8 mouse cellular contexts compared by ENCODE assay signal in genomic region chr13:67552505-67553346, GRCm38 (mm10). TPM values are rescaled to one million over a fixed set of nuclear protein-coding genes. Genes with fewer than 3 reads are reported as not detected.
DNase-seq lines count a peak whose midpoint lies in the region; ATAC-seq and TF ChIP-seq lines count a peak whose summit lies in the region.

No protein-coding gene starts in this region.

- peaks cover 41% of the 10 kb centered on the region for H3K79me2 ChIP-seq in CH12.LX (replicated peaks; ENCODE audit: control insufficient read depth, extremely low read depth, insufficient read depth, poor library complexity, severe bottlenecking)

- H3K27ac ChIP-seq in CH12.LX (ENCODE audit: insufficient read depth, low read depth): peak overlapping the region; percentile 68
- H3K27ac ChIP-seq in forebrain, embryonic 11.5 days (ENCODE audit: low read depth, low read length): peak overlapping the region; percentile 54; the same call in 1 of the 2 replicates
- peak overlapping the region; percentile 89 for H3K27ac ChIP-seq in heart, embryonic 16.5 days (ENCODE audit: low read length)
- peak overlapping the region; percentile 75 for H3K27ac ChIP-seq in liver, embryonic 15.5 days (replicated peaks)
- H3K27ac ChIP-seq in neural tube, embryonic 12.5 days: peak overlapping the region; percentile 65

- H3K9ac ChIP-seq in CH12.LX (ENCODE audit: insufficient read depth, low read depth): peak overlapping the region; percentile 66
- H3K9ac ChIP-seq in forebrain, embryonic 11.5 days (ENCODE audit: low read length): peak overlapping the region; percentile 87
- H3K9ac ChIP-seq in heart, embryonic 16.5 days (ENCODE audit: low read length): peak overlapping the region; percentile 88
- H3K9ac ChIP-seq in liver, embryonic 15.5 days: peak overlapping the region; percentile 67
- H3K9ac ChIP-seq in neural tube, embryonic 12.5 days: peak overlapping the region; percentile 79

- H3K9me3 ChIP-seq in CH12.LX (replicated peaks; ENCODE audit: low read length): no peaks in the 10 kb centered on the region
- H3K9me3 ChIP-seq in forebrain, embryonic 11.5 days (ENCODE audit: control insufficient read depth, low read length): no peaks in the 10 kb centered on the region
- H3K9me3 ChIP-seq in heart, embryonic 16.5 days (replicated peaks; ENCODE audit: control insufficient read depth, low read length): no peaks in the 10 kb centered on the region
- no peaks in the 10 kb centered on the region for H3K9me3 ChIP-seq in liver, embryonic 15.5 days (replicated peaks)
- no peaks in the 10 kb centered on the region for H3K9me3 ChIP-seq in neural tube, embryonic 12.5 days

- no peaks in the 10 kb centered on the region for H3K27me3 ChIP-seq in CH12.LX (replicated peaks)
- no peaks in the 10 kb centered on the region for H3K27me3 ChIP-seq in forebrain, embryonic 11.5 days (ENCODE audit: control insufficient read depth, insufficient read depth, low read length)
- H3K27me3 ChIP-seq in heart, embryonic 16.5 days (ENCODE audit: control insufficient read depth, insufficient read depth, low read length): no peaks in the 10 kb centered on the region
- no peaks in the 10 kb centered on the region for H3K27me3 ChIP-seq in liver, embryonic 15.5 days
- H3K27me3 ChIP-seq in neural tube, embryonic 12.5 days (replicated peaks): no peaks in the 10 kb centered on the region

- peak; percentile 98 for ATAC-seq in forebrain, embryonic 11.5 days (replicated peaks; ENCODE audit: low FRiP score)
- peak; percentile 96 for ATAC-seq in heart, embryonic 16.5 days (replicated peaks; ENCODE audit: extremely low read depth, insufficient read depth, low FRiP score)
- peak; percentile 97 for ATAC-seq in liver, embryonic 15.5 days (ENCODE audit: insufficient read depth)
- peak; percentile 98 for ATAC-seq in neural tube, embryonic 12.5 days (ENCODE audit: low FRiP score, low read depth)

- H3K36me3 ChIP-seq in CH12.LX (replicated peaks in 1 of 2; ENCODE audit: control insufficient read depth in 1 of 2, insufficient read depth in 1 of 2, low read length in 1 of 2): no peaks in the 10 kb centered on the region
- no peaks in the 10 kb centered on the region for H3K36me3 ChIP-seq in forebrain, embryonic 11.5 days (ENCODE audit: control insufficient read depth, insufficient read depth, low read length)
- H3K36me3 ChIP-seq in heart, embryonic 16.5 days (ENCODE audit: control insufficient read depth, insufficient read depth): no peaks in the 10 kb centered on the region
- no peaks in the 10 kb centered on the region for H3K36me3 ChIP-seq in liver, embryonic 15.5 days (replicated peaks)
- H3K36me3 ChIP-seq in neural tube, embryonic 12.5 days: no peaks in the 10 kb centered on the region

- peak overlapping the region; percentile 85 for H3K4me2 ChIP-seq in CH12.LX (ENCODE audit: insufficient read depth, low read depth, poor library complexity, severe bottlenecking)
- H3K4me2 ChIP-seq in forebrain, embryonic 11.5 days (ENCODE audit: low read depth, low read length, severe bottlenecking): peak overlapping the region; percentile 57
- peak overlapping the region; percentile 71 for H3K4me2 ChIP-seq in heart, embryonic 16.5 days (ENCODE audit: low read depth, low read length)
- peak overlapping the region; percentile 69 for H3K4me2 ChIP-seq in liver, embryonic 15.5 days
- peak overlapping the region; percentile 65 for H3K4me2 ChIP-seq in neural tube, embryonic 12.5 days (replicated peaks)

- DNase-seq in CH12.LX (ENCODE audit: extremely low read depth): peak; percentile 93
- peak; percentile 84 for DNase-seq in c-Kit-positive CD71-positive TER-119-negative erythroid progenitor cells, embryonic 14.5 days (ENCODE audit: low read depth)
- peak; percentile 86 for DNase-seq in forebrain, embryonic 11.5 days (ENCODE audit: low spot score)
- peak; percentile 92 to 94 for DNase-seq in kidney, postnatal 36 days
- DNase-seq in telencephalon, adult 2 months (ENCODE audit: low read depth, low spot score): peak; percentile 94

- TF ChIP-seq RAD21 in CH12.LX (IDR thresholded peaks at IDR 0.05; ENCODE audit: low read depth, low read length): no peak

- no peak for TF ChIP-seq CTCF in CH12.LX (conservative IDR thresholded peaks at IDR 0.05 in 1 of 2, IDR thresholded peaks at IDR 0.05 in 1 of 2; ENCODE audit: low read depth in 2 of 2, low read length in 2 of 2)

- H3K4me1 ChIP-seq in CH12.LX (ENCODE audit: control insufficient read depth in 1 of 2, insufficient read depth in 2 of 2): peaks cover 2 to 38% of the 10 kb centered on the region in 2 experiments; a peak in 3 of 4 replicates
- no peaks in the 10 kb centered on the region; the same call in 1 of the 2 replicates for H3K4me1 ChIP-seq in forebrain, embryonic 11.5 days (replicated peaks; ENCODE audit: control insufficient read depth, insufficient read depth, low read length)
- peaks cover 11% of the 10 kb centered on the region for H3K4me1 ChIP-seq in heart, embryonic 16.5 days (ENCODE audit: control insufficient read depth, insufficient read depth, low read length)
- H3K4me1 ChIP-seq in liver, embryonic 15.5 days (replicated peaks): peaks cover 24% of the 10 kb centered on the region
- peaks cover 9% of the 10 kb centered on the region for H3K4me1 ChIP-seq in neural tube, embryonic 12.5 days

- WGBS in forebrain, embryonic 11.5 days: 1% methylated on average over 44 of the region's 44 CpGs
- under 1% methylated on average over 44 of the region's 44 CpGs for WGBS in heart, embryonic 16.5 days
- 1% methylated on average over 44 of the region's 44 CpGs for WGBS in liver, embryonic 15.5 days (ENCODE audit: insufficient replicate concordance)
- under 1% methylated on average over 44 of the region's 44 CpGs for WGBS in neural tube, embryonic 12.5 days

- no peak for TF ChIP-seq EP300 in CH12.LX (IDR thresholded peaks at IDR 0.05; ENCODE audit: low read length)

- in situ Hi-C loops in CH12.LX (cut with MboI; ENCODE audit: low pct_ligation_motif_present, low pct_unique_long_range_greater_than_20kb, low sequenced_read_pairs): no loop called here

- peak overlapping the region; percentile 71 to 86 (median 85) for H3K4me3 ChIP-seq in CH12.LX (replicated peaks in 1 of 3; ENCODE audit: low read depth in 2 of 3, low read length in 2 of 3, poor library complexity in 1 of 3)
- peak overlapping the region; percentile 83 for H3K4me3 ChIP-seq in forebrain, embryonic 11.5 days (ENCODE audit: low read depth, low read length)
- H3K4me3 ChIP-seq in heart, embryonic 16.5 days (ENCODE audit: low read length): peak overlapping the region; percentile 88
- peak overlapping the region; percentile 68 for H3K4me3 ChIP-seq in liver, embryonic 15.5 days (replicated peaks)
- peak overlapping the region; percentile 84 for H3K4me3 ChIP-seq in neural tube, embryonic 12.5 days

- peak; percentile 79 for TF ChIP-seq POLR2A in CH12.LX (IDR thresholded peaks at IDR 0.05; ENCODE audit: low read depth, low read length)

- dilution Hi-C loops in CH12.LX (cut with MboI; ENCODE audit: extremely low pct_ligation_motif_present, extremely low pct_unique_long_range_greater_than_20kb, low sequenced_read_pairs): no loop called here

RNA-seq across cellular contexts. Expression of gene Zfp748, which starts 0.9 kb away (rescaled TPM):
- total RNA-seq in CH12.LX (2012; rRNA removed): 9.1 and 11.5 TPM in 2 replicates
- 14.8 and 16.3 TPM in 2 replicates for total RNA-seq in CH12.LX (2014; rRNA removed)
- 6.6 and 8.1 TPM in 2 replicates for polyA plus RNA-seq in CH12.LX (2012; ENCODE audit: insufficient read length, low read depth)
- polyA plus RNA-seq in forebrain, embryonic 11.5 days (2014; fragmentation: Nextera tagmentation; extraction: Ambion mirVana): 16.9 and 19.2 TPM in 2 replicates
- polyA plus RNA-seq in heart, embryonic 16.5 days (2015; fragmentation: Nextera tagmentation; extraction: Ambion mirVana): 7.1 and 7.3 TPM in 2 replicates
- 3.3 and 4.3 TPM in 2 replicates for polyA plus RNA-seq in liver, embryonic 15.5 days (2015; fragmentation: Nextera tagmentation; extraction: Ambion mirVana)
- polyA plus RNA-seq in neural tube, embryonic 12.5 days (2016; fragmentation: Nextera tagmentation; extraction: Ambion mirVana): 15.5 and 16.6 TPM in 2 replicates

RNA-seq across cellular contexts. Expression of gene Zfp87, which starts 26.7 kb away (rescaled TPM):
- 11.4 and 12.2 TPM in 2 replicates for total RNA-seq in CH12.LX (2012; rRNA removed)
- 20.7 and 25.0 TPM in 2 replicates for total RNA-seq in CH12.LX (2014; rRNA removed)
- polyA plus RNA-seq in CH12.LX (2012; ENCODE audit: insufficient read length, low read depth): 10.3 and 13.8 TPM in 2 replicates
- 27.3 and 29.5 TPM in 2 replicates for polyA plus RNA-seq in forebrain, embryonic 11.5 days (2014; fragmentation: Nextera tagmentation; extraction: Ambion mirVana)
- polyA plus RNA-seq in heart, embryonic 16.5 days (2015; fragmentation: Nextera tagmentation; extraction: Ambion mirVana): 16.8 and 18.2 TPM in 2 replicates
- polyA plus RNA-seq in liver, embryonic 15.5 days (2015; fragmentation: Nextera tagmentation; extraction: Ambion mirVana): 7.5 and 8.0 TPM in 2 replicates
- 34.9 and 35.9 TPM in 2 replicates for polyA plus RNA-seq in neural tube, embryonic 12.5 days (2016; fragmentation: Nextera tagmentation; extraction: Ambion mirVana)

RNA-seq across cellular contexts. Expression of gene Gm26965, which starts 26.8 kb away (rescaled TPM):
- total RNA-seq in CH12.LX (2012; rRNA removed) (0.08 TPM in 1 of 2 replicates, not detected in the other), CH12.LX (2014; rRNA removed) (not detected in 2 replicates)
- not detected in 2 replicates for polyA plus RNA-seq in CH12.LX (2012; ENCODE audit: insufficient read length, low read depth)
- polyA plus RNA-seq in forebrain, embryonic 11.5 days (2014; fragmentation: Nextera tagmentation; extraction: Ambion mirVana): 0.19 TPM in 1 of 2 replicates, not detected in the other
- not detected in 2 replicates for polyA plus RNA-seq in heart, embryonic 16.5 days (2015; fragmentation: Nextera tagmentation; extraction: Ambion mirVana)
- polyA plus RNA-seq in liver, embryonic 15.5 days (2015; fragmentation: Nextera tagmentation; extraction: Ambion mirVana): not detected in 2 replicates
- not detected in 2 replicates for polyA plus RNA-seq in neural tube, embryonic 12.5 days (2016; fragmentation: Nextera tagmentation; extraction: Ambion mirVana)

RNA-seq across cellular contexts. Expression of gene Zfp58, which starts 52.4 kb away (rescaled TPM):
- total RNA-seq in CH12.LX (2012; rRNA removed) (4.3 and 5.2 TPM in 2 replicates), CH12.LX (2014; rRNA removed) (5.9 and 6.4 TPM in 2 replicates)
- 2.7 and 2.9 TPM in 2 replicates for polyA plus RNA-seq in CH12.LX (2012; ENCODE audit: insufficient read length, low read depth)
- polyA plus RNA-seq in forebrain, embryonic 11.5 days (2014; fragmentation: Nextera tagmentation; extraction: Ambion mirVana): 14.3 and 15.3 TPM in 2 replicates
- 8.9 TPM in 2 replicates for polyA plus RNA-seq in heart, embryonic 16.5 days (2015; fragmentation: Nextera tagmentation; extraction: Ambion mirVana)
- polyA plus RNA-seq in liver, embryonic 15.5 days (2015; fragmentation: Nextera tagmentation; extraction: Ambion mirVana): 2.1 and 2.4 TPM in 2 replicates
- polyA plus RNA-seq in neural tube, embryonic 12.5 days (2016; fragmentation: Nextera tagmentation; extraction: Ambion mirVana): 13.7 and 14.7 TPM in 2 replicates

RNA-seq across cellular contexts. Expression of gene Zfp729b, which starts 56.8 kb away (rescaled TPM):
- total RNA-seq in CH12.LX (2012; rRNA removed): 4.8 and 6.4 TPM in 2 replicates
- total RNA-seq in CH12.LX (2014; rRNA removed): 13.4 and 17.9 TPM in 2 replicates
- 6.5 and 6.6 TPM in 2 replicates for polyA plus RNA-seq in CH12.LX (2012; ENCODE audit: insufficient read length, low read depth)
- polyA plus RNA-seq in forebrain, embryonic 11.5 days (2014; fragmentation: Nextera tagmentation; extraction: Ambion mirVana): 4.1 and 5.5 TPM in 2 replicates
- polyA plus RNA-seq in heart, embryonic 16.5 days (2015; fragmentation: Nextera tagmentation; extraction: Ambion mirVana): 2.6 and 2.7 TPM in 2 replicates
- polyA plus RNA-seq in liver, embryonic 15.5 days (2015; fragmentation: Nextera tagmentation; extraction: Ambion mirVana): 1.1 and 1.2 TPM in 2 replicates
- polyA plus RNA-seq in neural tube, embryonic 12.5 days (2016; fragmentation: Nextera tagmentation; extraction: Ambion mirVana): 3.8 and 4.2 TPM in 2 replicates

Comparison
In these comparisons a context has a peak if more than half of its experiments do, and no peak if none do; other contexts are left out.
1. Peak in every context shown above with its lines: DNase-seq, ATAC-seq, H3K4me3 ChIP-seq and H3K27ac ChIP-seq.